Mouse (Mus musculus) G1E (cell line): ENCODE measurements around the gene Errfi1.

ENCODE experiments used
- CTCF ChIP-seq: IDR thresholded peaks from 2 replicates; pipeline ENCODE4 v1.5.1; 2012; ENCODE audit warnings: low read depth, low read length, inconsistent platforms, mixed read lengths
- GATA2 ChIP-seq: IDR thresholded peaks from 2 replicates; pipeline ENCODE4 v1.6.1; 2012; ENCODE audit warnings: low read depth, low read length, inconsistent platforms, borderline replicate concordance

DNA sequence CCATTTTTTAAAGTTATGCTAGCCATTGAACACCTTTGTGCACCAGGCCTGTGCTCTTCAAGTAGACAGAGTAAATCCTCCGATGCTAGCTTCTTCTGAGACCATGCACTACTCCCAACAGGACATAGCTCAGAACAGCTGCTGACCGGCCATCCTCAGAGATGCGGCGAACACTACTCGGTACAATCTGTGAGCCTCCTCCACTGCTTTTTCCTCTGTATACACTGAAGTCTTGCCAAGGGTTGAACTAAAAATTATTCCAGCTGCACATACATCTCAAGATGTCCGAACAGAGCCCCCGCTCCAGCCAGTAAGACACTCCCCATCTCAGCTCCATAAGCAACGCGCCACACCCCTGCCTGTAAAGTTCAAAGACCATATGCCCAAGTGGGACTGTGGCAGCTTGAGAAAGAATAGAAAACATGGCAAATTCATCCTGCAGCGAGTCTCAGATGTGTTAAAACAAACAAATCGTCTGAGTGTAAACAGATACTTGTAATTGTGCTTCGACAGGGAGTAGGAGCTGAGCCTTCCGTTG lies 37.2 kb upstream of the Errfi1 start:
- TF ChIP-seq CTCF (no peak), GATA2 (no peak)
